Mouse (Mus musculus) left cerebral cortex, adult 18-20 months (tissue): ENCODE data around the gene AU040320. TPM values are rescaled to one million over a fixed set of nuclear protein-coding genes. Genes with fewer than 3 reads are reported as not detected.

Experiments used
- DNase-seq, 2 experiments: peaks; one replicate each; pipeline ENCODE4 v3.0.0; 2021 to 2022; ENCODE audit warnings: low spot score in 2 of 2, mixed read lengths in 1 of 2
- total RNA-seq, 2 experiments: library from RNA; stranded (reverse); gene quantifications; 2 replicates each; pipeline ENCODE4 v1.2.3; 2021

AU040320 gene
- total RNA-seq, 2 experiments from 2014 or later = 53.4 to 61.8 TPM

- DNase-seq = peak; percentile 31 to 62
These were observed 3.8 kb upstream of the AU040320 start for GRCm38 (mm10) chr4:126749553-126749952.

GRCm38 (mm10) chr4:126750046-126750683 lies 3.2 kb upstream of the AU040320 start:
- peak; percentile 60 to 76 for DNase-seq

- DNase-seq = peak; percentile 16 to 21
These were observed 2.3 kb upstream of the AU040320 start for GRCm38 (mm10) chr4:126750863-126751555.

- peak in 1 of 2 experiments; percentile 53 for DNase-seq
These were observed 1.8 kb upstream of the AU040320 start for GRCm38 (mm10) chr4:126751556-126752023.

GRCm38 (mm10) chr4:126752024-126752607 lies 1.2 kb upstream of the AU040320 start:
- DNase-seq = peak in 1 of 2 experiments; percentile 31

- peak in 1 of 2 experiments; percentile 32 for DNase-seq
These were observed 669 bp upstream of the AU040320 start for GRCm38 (mm10) chr4:126752608-126753141.

- DNase-seq = no peak
These were observed 877 bp downstream of the AU040320 start for GRCm38 (mm10) chr4:126754231-126754611.

- DNase-seq = no peak
These were observed 1.5 kb downstream of the AU040320 start for GRCm38 (mm10) chr4:126754736-126755374.

GRCm38 (mm10) chr4:126756766-126757165 lies 3.4 kb downstream of the AU040320 start:
- peak in 1 of 2 experiments; percentile 22 for DNase-seq

- DNase-seq = no peak
These were observed 5.0 kb downstream of the AU040320 start for GRCm38 (mm10) chr4:126758299-126758698.

- no peak for DNase-seq
These were observed 6.1 kb downstream of the AU040320 start for GRCm38 (mm10) chr4:126759435-126759834.

- no peak for DNase-seq
These were observed 9.4 kb downstream of the AU040320 start for GRCm38 (mm10) chr4:126762586-126763359.

- DNase-seq = no peak
These were observed 10.1 kb downstream of the AU040320 start for GRCm38 (mm10) chr4:126763483-126763882.

- no peak for DNase-seq
These were observed 16.6 kb downstream of the AU040320 start for GRCm38 (mm10) chr4:126769800-126770563.

GRCm38 (mm10) chr4:126770831-126771230 lies 17.5 kb downstream of the AU040320 start:
- DNase-seq = no peak

- no peak for DNase-seq
These were observed 20.5 kb downstream of the AU040320 start for GRCm38 (mm10) chr4:126773871-126774270.

GRCm38 (mm10) chr4:126775182-126775581 lies 21.8 kb downstream of the AU040320 start:
- no peak for DNase-seq

GRCm38 (mm10) chr4:126779148-126779581 lies 25.8 kb downstream of the AU040320 start:
- DNase-seq = no peak
